Mouse (Mus musculus) left cerebral cortex, postnatal 10 days (tissue): ENCODE data around the gene Alyref. TPM values are rescaled to one million over a fixed set of nuclear protein-coding genes. Genes with fewer than 3 reads are reported as not detected.

Experiments used
- DNase-seq, 2 experiments: peaks; one replicate each; pipeline ENCODE4 v3.0.0; 2021 to 2022; ENCODE audit warnings: low spot score in 2 of 2, mixed read lengths in 1 of 2; ENCODE audit errors: extremely low spot score in 1 of 2
- intact Hi-C: fragments of 180-260 bp; cut with DNase I; formaldehyde crosslinking; loops from one replicate; pipeline ENCODE4 v1.15.1; 2025
- total RNA-seq, 2 experiments: library from RNA; stranded (reverse); gene quantifications; 2 replicates each; pipeline ENCODE4 v1.2.3; 2021

The Alyref gene
- total RNA-seq, 2 experiments from 2014 or later, result 69.3 to 76.5 TPM

DNA sequence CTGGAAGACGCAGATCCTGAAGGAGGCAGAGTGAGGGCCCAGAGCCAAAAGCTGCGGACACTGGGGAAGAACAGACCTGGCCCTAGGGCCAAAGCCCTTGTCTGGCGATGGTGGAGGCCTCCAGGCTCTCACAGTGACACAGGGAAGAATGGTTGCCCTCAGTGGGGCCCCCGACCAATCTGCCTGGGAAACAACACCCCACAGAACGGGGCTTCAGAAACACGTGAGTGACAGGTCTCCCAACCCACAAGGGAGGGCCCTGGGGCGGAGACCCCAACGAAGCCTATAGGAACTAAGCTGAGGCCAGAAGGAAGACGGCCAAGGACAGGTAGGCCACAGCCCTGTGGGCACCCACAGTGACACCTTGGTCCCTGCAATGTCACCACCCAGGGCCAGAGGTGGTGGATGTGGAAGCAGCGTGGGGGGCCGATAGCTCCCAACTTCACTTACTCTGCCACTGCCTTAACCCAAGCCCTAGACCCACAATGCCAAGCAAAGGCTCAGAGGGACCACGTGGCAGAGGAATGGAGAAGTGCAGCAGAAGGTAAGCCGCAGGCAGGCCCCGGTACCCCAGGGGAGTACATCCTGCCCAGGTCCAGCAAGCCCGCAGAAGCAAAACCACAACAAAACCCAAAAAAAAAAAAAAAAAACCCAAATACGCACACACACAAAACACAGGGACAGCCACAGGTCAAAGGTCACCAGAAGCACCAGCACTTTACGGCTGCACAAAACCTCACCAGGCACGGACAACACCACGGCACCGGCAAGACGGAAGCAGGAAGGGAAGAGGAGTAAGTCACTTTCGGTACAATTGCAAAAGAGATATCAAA is 29.5 kb upstream of the Alyref start:
- DNase-seq, result no peak
- intact Hi-C loops, result no loop called here

DNA sequence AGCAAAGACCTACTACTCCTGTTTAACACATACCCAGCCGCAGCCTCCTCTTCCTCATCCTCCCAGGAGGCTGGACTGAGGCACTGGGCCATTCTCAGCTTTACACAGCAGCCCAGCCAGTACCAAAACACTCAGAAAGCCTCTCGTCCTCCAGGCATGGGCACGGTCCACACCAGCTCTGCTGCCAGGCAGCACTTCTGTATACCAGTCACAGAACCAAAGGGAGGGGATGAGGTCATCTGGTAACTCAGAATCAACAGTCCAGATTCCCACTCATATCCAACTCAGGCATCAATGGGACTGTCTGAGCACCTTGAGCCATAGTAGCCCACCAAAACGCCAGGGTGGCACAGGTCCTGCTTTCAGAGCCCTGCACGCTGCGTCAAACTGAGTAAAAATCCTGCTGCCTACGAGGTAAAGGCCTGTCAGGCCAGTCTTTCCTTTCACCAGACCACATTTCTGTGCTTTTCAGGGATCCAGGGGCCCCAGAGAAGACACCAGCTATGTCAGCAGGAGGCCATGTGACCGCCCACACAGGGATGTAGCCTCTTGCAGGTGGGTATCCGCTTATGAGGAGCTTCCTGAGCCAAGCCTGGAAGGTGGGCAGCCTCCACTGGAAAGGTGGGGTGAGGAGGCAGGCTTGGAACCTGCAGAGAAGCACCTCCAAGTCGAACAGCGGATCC is 28.8 kb upstream of the Alyref start:
- peak in 1 of 2 experiments; percentile 17 for DNase-seq
- intact Hi-C loops, result no loop called here

DNA sequence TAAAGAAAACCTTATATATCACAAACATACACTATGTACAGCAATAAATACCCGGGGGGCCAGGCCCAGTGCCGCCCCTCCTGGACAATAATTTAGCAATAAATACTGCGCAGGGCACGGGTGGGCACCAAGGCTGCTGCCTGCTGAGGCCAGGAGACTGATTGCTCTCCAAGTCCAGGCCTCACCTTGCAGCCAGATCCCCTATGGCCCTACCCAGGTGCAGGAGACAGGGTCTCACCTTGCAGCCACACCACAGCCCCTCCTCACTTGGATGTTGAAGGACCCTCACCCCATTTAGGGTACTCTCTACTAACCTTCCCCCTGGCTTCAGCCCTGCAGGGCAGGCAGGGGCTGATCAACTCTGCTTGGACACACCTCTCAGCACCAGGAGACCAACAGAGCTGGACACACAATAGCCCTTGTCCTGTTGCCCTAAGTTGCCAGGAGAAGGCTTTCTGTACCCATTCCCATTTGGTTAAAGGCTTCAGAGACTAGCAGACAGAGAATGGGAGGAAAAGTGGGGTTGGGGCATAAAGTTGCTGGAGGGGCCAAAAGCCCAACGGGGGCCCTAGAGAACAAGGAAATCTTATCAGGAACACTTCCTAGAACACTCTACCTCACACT is 27.1 kb upstream of the Alyref start, which contains the start of gene Sirt7:
Sirt7 (minus strand) TSS at position 89 of the 624 bp plus-strand sequence.
- intact Hi-C loops, result loop anchor here (2.0 kb wide), 1 partner anchor 152 kb away; no protein-coding TSS in a partner anchor
- DNase-seq, result no peak

DNA sequence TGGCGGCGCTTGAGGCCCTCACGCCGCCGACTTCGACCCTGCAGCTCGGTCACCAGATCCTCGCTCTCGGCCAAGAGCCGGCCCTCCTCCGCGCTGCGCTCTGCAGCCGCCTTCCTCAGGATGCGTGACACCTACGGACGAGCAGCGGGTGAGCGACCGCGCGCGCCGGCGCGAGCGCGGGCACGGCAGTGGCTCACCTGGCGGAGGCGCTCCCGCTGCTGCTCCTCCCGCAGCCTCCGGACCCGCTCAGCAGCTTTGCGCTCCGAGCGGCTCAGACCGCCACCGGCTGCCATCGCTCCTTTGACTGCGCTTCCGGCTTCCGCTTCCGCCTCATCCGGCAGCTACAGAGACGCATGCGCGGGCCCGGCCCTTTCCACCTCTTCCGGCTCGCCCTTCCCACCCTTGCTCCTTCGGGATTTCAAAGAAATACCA is 26.5 kb upstream of the Alyref start:
- DNase-seq, result peak; percentile 76 to 93
- intact Hi-C loops, result loop anchor here (2.0 kb wide), 1 partner anchor 152 kb away; no protein-coding TSS in a partner anchor

DNA sequence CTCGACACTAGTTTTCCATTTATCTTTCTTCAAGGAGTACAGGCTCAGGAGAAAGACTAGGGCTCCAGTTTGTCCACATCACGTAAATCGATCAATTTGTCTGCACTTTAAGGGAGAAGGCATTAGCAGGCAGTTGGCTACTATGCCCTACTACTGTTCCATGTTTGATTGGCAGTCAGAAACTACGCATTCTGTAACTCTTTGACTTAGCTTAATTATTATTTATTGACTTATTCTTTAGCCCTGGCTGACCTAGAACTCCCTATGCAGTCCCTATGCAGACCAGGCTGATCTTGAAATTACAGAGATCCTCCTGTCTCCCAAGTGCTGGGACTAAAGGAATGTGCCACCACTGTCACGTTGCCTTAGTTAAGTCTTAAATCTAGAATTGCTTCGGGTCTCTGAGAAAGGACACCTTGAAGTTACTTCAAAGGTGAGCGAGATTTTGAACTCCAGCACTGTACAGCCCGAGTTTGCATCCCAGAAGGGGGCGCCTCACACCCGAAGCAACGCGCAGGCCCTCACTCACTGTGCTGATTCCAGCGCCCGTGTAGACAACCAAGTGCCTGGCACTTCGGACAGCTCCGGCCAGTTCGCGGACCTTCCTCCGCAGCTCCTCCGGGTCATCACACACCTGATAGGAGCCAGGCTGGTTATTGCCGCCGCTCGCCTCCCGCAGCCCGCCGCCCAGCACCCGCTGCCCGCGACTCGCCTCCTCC is 26.0 kb upstream of the Alyref start:
- DNase-seq, result peak; percentile 44 to 83

DNA sequence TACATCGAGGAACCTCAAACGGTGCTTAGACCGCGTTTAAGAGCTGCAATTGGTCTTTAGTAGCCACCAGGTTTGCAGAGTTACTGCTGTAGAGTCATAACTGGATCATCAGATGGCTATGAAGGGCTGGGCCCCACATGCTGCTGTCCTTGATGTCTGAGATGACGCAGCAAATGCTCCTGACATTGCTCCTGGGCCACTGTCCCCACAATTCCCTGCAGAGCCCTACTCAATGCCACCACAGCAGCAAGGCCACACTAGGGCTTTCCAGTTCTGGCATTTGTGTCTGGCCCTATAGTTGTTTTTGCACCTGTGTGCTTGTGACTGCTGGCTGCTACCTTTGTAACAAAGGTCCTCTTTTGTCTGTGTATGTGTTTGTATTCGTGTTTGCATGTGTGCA is 24.6 kb upstream of the Alyref start:
- DNase-seq, result peak in 1 of 2 experiments; percentile 8
- intact Hi-C loops, result no loop called here

More for the DNA sequence above, 26.0 kb upstream of the Alyref start:
- intact Hi-C loops, result loop anchor here (2.0 kb wide), 1 partner anchor 153 kb away; no protein-coding TSS in a partner anchor

DNA sequence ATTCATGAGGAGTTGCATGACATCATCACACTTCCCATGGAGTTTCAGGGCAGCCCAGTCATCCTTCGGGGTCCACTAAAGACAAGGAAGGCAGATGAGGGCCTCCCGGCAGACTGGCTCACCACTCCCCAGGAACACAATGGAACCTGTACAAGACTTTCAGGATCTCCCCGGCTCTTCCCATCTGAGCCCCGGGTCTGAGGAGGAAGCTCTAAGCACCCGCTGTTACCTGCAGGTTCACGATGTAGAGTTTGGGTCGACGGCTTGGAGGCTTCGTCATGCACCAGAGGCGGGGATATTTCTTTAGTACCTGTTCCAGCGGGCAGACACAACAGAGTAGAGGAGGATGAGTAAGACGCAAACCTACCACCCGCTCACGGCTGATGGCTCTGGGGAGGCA is 22.0 kb upstream of the Alyref start:
- intact Hi-C loops, result no loop called here
- no peak for DNase-seq

DNA sequence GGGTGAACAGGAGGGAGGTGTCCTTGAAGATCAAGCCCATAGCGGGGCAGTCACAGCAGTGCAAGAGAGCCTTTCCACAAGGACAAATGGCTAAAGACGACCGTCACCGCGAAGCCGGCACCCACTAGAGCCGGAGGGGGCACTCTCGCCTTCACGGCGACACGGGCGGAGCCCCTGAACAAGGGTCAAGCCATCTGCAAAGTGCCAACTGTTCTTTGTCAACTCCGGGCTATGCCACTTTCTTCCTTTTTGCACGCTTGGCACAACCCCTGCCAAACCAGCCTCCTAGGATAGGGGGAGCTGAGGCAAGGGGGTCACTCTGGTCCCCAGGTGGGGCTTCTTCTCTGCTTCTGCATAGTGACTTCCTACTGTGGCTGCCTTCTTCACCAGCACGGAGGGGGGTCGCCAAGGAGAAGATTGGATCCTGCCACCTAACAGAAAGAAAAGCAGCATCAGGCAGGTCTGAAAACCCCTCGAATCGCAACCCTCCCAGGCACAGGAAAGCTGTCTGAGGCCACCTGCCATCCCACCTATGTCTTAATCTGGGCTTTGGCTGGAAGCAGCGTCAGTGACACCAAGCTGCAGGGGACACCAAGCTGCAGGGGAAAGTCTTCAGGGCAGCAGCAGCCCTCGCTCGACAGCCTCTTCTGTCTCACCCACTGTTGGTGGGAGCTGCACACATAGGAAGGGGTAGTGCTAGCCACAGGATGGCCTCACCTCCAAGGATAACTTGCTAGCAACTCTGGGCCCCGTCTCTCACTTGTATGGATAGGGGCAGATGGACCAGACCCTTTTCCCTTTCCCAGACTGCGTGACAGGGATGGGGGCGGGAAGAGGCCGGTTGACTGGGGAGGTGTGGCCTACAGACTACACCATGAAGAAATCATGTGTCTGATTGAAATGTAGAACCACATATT is 20.7 kb upstream of the Alyref start:
- intact Hi-C loops, result no loop called here

DNA sequence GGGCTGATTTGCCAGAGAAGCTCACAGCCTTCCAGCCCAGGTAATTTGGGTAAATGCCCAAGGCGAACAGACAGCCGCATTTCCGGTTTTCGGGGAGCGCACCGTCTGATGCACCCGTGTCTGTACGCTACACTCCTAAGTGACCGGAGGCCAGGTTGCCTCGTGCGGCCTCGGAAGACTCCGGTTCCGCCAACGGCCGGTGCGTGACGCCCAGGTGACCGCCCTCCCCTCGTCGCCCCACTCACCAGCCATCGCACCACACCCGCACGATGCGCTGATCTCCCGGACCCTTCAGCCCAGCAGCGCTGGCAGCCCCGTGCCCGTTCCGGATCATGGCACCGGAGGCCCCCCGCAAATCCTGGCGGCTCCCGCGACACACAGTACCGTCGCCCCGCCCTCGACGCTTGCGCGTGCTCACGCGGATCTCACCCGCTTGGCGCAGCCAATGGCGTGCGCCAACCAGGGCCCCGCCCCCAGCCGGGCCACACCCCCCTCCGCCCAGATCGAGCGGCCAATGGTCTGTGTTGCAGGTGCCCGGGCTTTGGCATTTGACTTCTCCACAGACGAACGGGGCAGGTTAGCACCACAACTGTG is 19.5 kb upstream of the Alyref start, which contains the start of gene Pcyt2:
Pcyt2 (minus strand) TSS at position 418 of the 594 bp plus-strand sequence.
- DNase-seq, result peak; percentile 87 to 95
- intact Hi-C loops, result no loop called here

More for the DNA sequence above, 20.7 kb upstream of the Alyref start:
- peak in 1 of 2 experiments; percentile 18 for DNase-seq

DNA sequence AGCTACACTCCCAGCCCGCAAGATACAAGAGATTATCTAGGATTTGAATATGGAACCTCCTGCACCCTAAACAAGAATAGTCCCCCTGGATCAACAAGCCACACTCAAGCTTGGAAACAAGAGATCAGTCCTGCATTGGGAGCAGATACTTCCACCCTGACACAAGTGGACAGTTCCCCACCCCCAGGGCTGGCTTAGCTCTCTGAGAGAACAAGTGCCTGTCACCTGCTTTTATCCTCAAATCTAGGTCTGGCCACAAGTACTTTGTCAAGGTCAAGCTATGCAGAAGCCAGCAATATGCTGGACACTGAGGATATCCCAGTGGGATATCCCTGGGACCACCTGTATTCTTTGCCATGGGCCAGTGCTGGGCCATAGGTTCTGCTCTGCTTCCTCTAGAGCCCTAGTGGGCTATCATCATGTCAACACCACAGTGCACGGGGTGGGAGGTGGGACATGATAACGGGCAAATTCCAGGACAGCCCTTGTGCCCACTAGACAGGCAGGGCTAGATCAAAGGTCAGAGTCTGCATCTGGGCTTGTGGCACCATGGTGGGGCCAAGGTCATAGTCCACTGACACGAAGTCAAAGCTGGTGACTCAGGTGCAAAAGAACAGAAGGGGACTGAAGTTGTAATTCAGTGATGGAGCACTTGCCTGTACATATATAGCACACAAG is 18.6 kb upstream of the Alyref start:
- DNase-seq, result no peak
- intact Hi-C loops, result no loop called here

DNA sequence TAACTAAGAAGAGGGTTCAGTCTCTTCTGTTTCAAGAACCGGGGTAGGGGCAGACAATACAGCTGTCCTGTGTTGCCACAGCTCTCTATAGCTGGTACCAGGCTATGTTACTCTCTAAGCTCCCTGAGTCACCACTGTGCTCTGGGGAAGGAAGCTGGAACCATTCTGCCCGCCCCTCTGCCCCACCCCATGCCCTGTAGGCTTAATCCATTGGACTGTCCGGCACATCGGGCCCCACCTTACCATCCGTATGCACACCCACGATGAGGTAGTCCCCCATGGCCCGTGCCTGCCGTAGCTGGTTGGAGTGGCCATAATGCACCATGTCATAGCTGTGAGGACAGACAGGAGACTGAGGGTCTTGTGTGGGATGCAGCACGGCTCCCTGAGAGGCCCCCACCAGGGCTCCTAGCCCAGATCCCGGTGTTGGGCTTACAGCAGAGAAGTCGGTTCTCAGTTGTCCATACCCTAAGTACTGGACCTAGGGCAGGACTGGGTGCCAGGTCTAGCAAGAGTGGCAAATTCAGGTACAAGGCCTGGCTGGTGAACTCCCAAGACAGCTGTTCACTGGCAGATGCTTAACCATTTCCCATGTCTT is 17.5 kb upstream of the Alyref start:
- intact Hi-C loops, result no loop called here
- DNase-seq, result no peak

DNA sequence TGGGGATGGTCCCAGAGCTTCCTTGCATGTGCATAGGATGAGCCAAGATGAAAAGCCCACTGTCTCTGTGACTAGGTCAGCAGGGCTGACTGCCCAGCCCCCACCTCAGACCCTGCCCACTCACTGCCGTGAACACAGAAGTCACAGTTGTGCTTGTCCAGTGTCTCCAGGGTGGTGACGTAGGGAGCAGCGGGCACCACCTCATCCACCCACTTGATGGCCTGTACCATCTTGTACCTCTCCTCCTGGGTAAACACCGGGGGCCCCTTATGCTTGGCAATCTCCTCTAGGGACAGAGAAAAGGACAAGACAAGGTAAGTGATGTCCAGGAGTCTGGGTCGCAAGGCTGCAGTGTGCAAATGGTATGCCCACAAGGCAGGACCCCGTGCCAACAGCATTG is 17.0 kb upstream of the Alyref start:
- no peak for DNase-seq
- intact Hi-C loops, result no loop called here

DNA sequence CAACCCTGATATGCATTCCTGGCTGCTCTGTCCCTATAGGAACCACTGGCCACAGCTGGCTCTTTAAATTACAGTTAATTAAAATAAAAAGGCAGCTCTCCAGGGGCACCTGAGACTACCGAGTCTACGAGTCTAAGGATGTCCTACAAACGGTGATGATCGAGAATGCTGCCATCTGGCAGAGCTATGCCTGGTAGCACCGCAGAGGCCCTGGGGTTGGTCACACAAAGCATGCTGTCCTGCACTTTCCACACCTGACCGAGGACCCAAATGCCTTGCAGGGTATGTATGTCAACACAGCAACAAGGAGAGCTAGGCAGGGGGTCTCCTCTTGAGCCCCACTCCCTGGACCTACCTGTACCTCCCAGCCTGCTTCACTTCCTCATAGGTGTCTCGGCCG is 15.8 kb upstream of the Alyref start:
- DNase-seq, result no peak
- intact Hi-C loops, result no loop called here

DNA sequence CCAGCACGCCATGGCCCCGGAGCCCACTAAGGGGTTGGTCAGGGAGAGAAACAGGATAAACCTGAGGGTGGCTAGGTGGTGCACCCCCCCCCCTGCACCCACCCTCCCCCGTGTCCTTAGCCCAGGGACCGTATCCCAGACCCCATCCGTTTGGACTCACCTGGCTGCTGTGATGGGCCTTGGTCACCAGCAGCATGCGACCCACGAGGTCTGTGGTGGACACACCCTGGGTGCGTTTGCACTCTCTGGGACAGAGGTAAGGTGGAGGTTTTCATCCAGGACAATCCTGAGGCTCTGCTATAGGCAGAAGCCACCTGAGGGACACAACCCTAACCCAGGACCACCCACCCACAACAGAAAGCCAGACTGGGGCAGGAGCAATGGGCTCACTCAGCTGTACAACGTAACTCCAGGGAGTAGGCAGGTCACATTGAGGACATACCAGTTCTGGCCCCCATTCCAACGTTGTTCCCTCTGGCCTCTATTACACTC is 15.4 kb upstream of the Alyref start:
- intact Hi-C loops, result no loop called here
- no peak for DNase-seq

DNA sequence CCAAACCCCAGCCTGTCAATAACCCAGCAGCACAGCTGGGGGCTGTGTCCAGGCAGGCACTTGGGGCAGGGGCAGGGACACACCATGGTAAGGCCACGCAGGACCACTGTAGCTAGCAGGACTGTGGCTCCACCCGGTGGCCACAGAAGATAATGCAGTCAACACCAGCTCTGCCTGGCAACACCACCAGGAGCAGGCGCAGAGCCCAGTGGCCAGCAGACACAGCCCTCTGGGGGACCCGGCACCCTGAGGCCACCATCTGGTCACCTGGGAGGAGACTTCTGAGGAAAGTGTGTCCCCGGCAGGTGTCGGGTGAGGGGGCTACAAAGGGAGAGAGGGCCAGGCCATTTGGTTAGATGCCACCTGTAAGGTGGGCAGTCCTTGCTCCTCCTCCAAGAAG is 14.6 kb upstream of the Alyref start:
- intact Hi-C loops, result no loop called here
- DNase-seq, result peak in 1 of 2 experiments; percentile 84

DNA sequence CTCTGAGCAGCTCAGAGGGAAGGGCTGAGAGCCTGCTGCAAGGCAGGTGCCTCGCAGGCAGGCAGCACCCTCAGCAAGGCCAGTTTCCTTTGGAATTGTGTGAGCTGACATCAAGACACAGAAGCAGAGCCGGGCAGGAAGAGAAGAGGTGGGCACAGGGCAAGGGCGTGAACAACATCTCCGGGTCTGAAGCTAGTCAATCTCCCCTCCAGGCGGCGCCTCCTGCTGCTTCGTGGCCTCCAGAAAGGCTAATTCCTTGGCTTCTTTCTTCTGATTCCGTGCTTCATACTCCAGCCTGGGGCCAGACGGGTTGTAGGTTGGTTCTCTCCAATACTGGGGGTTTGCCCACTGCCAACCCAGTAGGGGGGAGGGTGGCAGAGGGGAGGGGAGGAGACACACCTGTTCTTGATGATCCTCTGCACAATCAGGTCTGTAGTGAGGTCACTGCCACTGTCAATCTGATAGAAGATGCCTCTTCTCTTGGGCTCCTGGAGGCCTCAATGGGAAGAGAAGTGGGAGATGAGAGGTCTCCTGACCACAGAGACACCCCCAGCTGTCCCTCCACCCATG is 12.4 kb upstream of the Alyref start:
- DNase-seq, result no peak
- intact Hi-C loops, result no loop called here
